ENCODE assay signal across 10 mouse cellular contexts in genomic region chr8:34300331-34300903, GRCm38 (mm10).
DNase-seq lines count a peak whose midpoint lies in the region; ATAC-seq and TF ChIP-seq lines count a peak whose summit lies in the region.
"Had no signal": no experiment of that assay in that cellular context is flagged by ENCODE, and none has a peak within 500 bp of the region (broad histone marks: within the 10 kb centered on the region; RNA-seq: fewer than 3 reads in every experiment).

No protein-coding gene starts in this region.

- H3K27me3 ChIP-seq in heart, adult 2 months (ENCODE audit: control insufficient read depth, insufficient read depth, low read length) = no peaks in the 10 kb centered on the region
- no peaks in the 10 kb centered on the region for H3K27me3 ChIP-seq in hindbrain, embryonic 13.5 days
- H3K27me3 ChIP-seq in lung, postnatal 0 days (replicated peaks; ENCODE audit: insufficient read depth, low read length) = no peaks in the 10 kb centered on the region

- 0 out of 2 replicates have a peak, but pooled peaks have one; percentile 29 for ATAC-seq in common myeloid progenitor, adult 5-6 weeks (replicated peaks; ENCODE audit: low read depth, poor library complexity, severe bottlenecking)
- ATAC-seq in hindbrain, embryonic 13.5 days (ENCODE audit: low FRiP score) = 0 out of 2 replicates have a peak, but pooled peaks have one; percentile 52
- ATAC-seq in lung, postnatal 0 days = peak; percentile 78
- no peak for ATAC-seq in CD4-positive, CD25-positive, alpha-beta regulatory T cell, adult 4 months

- H3K36me3 ChIP-seq in heart, adult 2 months (ENCODE audit: control insufficient read depth, insufficient read depth, low read length) = no peaks in the 10 kb centered on the region
- no peaks in the 10 kb centered on the region for H3K36me3 ChIP-seq in hindbrain, embryonic 13.5 days
- no peaks in the 10 kb centered on the region for H3K36me3 ChIP-seq in lung, postnatal 0 days (ENCODE audit: insufficient read depth, low read length)

- no peak overlapping the region for H3K9ac ChIP-seq in heart, adult 2 months (ENCODE audit: low read depth, low read length)
- H3K9ac ChIP-seq in hindbrain, embryonic 13.5 days = no peak overlapping the region
- H3K9ac ChIP-seq in lung, postnatal 0 days (replicated peaks; ENCODE audit: low read depth) = no peak overlapping the region

- DNase-seq in heart, adult 18-20 months = peak; percentile 6 to 10
- DNase-seq in heart, adult 2 months = no peak
- DNase-seq in lung, postnatal 0 days (ENCODE audit: low spot score) = peak; percentile 53
- no peak for DNase-seq in Muller cell, postnatal 12 days (ENCODE audit: inconsistent ontology term)
- DNase-seq in left cerebral cortex, postnatal 25 days (ENCODE audit: low spot score in 2 of 2) = no peak
- DNase-seq: cerebellum, adult 11 months; gastrocnemius, postnatal 36 days had no signal

- no peak for TF ChIP-seq EP300 in heart, adult 2 months (IDR thresholded peaks at IDR 0.05; ENCODE audit: insufficient read depth, low read depth, low read length)
- TF ChIP-seq EP300 in lung, postnatal 0 days (IDR thresholded peaks at IDR 0.05) = peak; percentile 70

- no peak for TF ChIP-seq CTCF in heart, adult 2 months (IDR thresholded peaks at IDR 0.05)
- no peak for TF ChIP-seq CTCF in lung, postnatal 0 days (IDR thresholded peaks at IDR 0.05)

- H3K79me2 ChIP-seq in heart, adult 2 months (replicated peaks; ENCODE audit: control insufficient read depth, insufficient read depth, low read length) = no peaks in the 10 kb centered on the region

- H3K4me1 ChIP-seq in heart, adult 2 months (ENCODE audit: control insufficient read depth, insufficient read depth, low read length) = peaks cover 4% of the 10 kb centered on the region
- peaks cover 7% of the 10 kb centered on the region for H3K4me1 ChIP-seq in hindbrain, embryonic 13.5 days (replicated peaks)
- H3K4me1 ChIP-seq in lung, postnatal 0 days (ENCODE audit: insufficient read depth, low read depth, low read length) = no peaks in the 10 kb centered on the region

- WGBS in heart, adult 2 months = 18% methylated on average over 15 of the region's 15 CpGs
- WGBS in hindbrain, embryonic 13.5 days = 34% methylated on average over 15 of the region's 15 CpGs
- 45% methylated on average over 15 of the region's 15 CpGs for WGBS in lung, postnatal 0 days

- intact Hi-C loops in heart, adult 2 months (cut with DNase I) = no loop called here
- intact Hi-C loops in left cerebral cortex, postnatal 25 days (cut with DNase I) = no loop called here

- H3K4me3 ChIP-seq in heart, adult 2 months = no peak overlapping the region
- H3K4me3 ChIP-seq in hindbrain, embryonic 13.5 days = no peak overlapping the region
- no peak overlapping the region for H3K4me3 ChIP-seq in lung, postnatal 0 days (ENCODE audit: low read depth, low read length)

- H3K4me2 ChIP-seq in hindbrain, embryonic 13.5 days = peak overlapping the region; percentile 3; the same call in 1 of the 2 replicates
- no peak overlapping the region for H3K4me2 ChIP-seq in lung, postnatal 0 days (replicated peaks; ENCODE audit: low read depth, low read length)

- H3K9me3 ChIP-seq in hindbrain, embryonic 13.5 days = no peaks in the 10 kb centered on the region
- no peaks in the 10 kb centered on the region for H3K9me3 ChIP-seq in lung, postnatal 0 days (ENCODE audit: low read length)

- H3K27ac ChIP-seq in heart, adult 2 months = no peak overlapping the region
- no peak overlapping the region for H3K27ac ChIP-seq in hindbrain, embryonic 13.5 days
- no peak overlapping the region for H3K27ac ChIP-seq in lung, postnatal 0 days (ENCODE audit: low read length)

- no peak for TF ChIP-seq POLR2A in heart, adult 2 months (IDR thresholded peaks at IDR 0.05; ENCODE audit: insufficient read depth, low read depth, low read length)

Comparison
In these comparisons a context has a peak if more than half of its experiments do, and no peak if none do; other contexts are left out.
1. DNase-seq: peak in heart, adult 18-20 months (2 of 2) and lung, postnatal 0 days (single experiment); none in heart, adult 2 months (0 of 2), Muller cell, postnatal 12 days (single experiment) and left cerebral cortex, postnatal 25 days (0 of 2).